8 mouse cellular contexts compared by ENCODE assay signal in the genomic region with DNA sequence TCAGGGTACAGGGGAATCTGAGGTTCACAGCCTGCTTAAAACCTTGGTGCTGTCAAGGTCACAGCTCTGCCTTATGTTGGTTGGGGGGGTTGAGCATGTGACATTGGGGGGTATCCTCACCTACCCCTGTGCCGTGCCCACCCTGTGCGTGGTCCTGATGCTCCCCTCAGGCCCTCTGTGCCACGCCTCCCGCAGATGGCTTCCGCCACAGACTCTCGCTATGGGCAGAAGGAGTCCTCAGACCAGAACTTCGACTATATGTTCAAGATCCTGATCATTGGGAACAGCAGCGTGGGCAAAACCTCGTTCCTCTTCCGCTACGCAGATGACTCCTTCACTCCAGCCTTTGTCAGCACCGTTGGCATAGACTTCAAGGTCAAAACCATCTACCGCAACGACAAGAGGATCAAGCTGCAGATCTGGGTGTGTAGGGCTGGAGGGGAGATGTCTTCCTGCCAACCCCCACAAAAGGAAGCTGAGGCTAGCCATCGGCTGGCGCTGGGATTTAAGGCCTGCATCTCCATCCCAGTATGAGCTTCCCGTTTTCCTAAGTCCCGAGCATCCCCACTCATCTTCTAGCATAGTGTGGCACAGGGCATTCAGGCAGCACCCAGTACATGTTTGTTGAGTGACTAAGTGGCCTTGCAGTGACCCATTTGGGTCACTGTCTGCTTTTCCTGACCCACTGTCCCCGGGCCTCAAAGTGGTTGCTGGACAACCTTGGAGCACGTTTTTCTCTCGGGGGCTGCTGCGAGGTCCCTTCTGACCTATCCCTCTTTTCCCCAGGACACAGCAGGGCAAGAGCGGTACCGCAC. TPM values are rescaled to one million over a fixed set of nuclear protein-coding genes. Genes with fewer than 3 reads are reported as not detected.
DNase-seq lines count a peak whose midpoint lies in the region; ATAC-seq and TF ChIP-seq lines count a peak whose summit lies in the region.

No protein-coding gene starts in this region.

- TF ChIP-seq CTCF in heart, adult 2 months (IDR thresholded peaks at IDR 0.05), result no peak
- TF ChIP-seq CTCF in forebrain, postnatal 0 days (IDR thresholded peaks at IDR 0.05; ENCODE audit: low read depth), result no peak

- WGBS in heart, adult 2 months, result 74% methylated on average over 24 of the region's 24 CpGs
- 85% methylated on average over 24 of the region's 24 CpGs for WGBS in forebrain, postnatal 0 days
- 81% methylated on average over 24 of the region's 24 CpGs for WGBS in intestine, embryonic 15.5 days

- intact Hi-C loops in heart, adult 2 months (cut with DNase I), result no loop called here

- H3K27ac ChIP-seq in heart, adult 2 months, result no peak overlapping the region
- peak overlapping the region; percentile 93 for H3K27ac ChIP-seq in forebrain, postnatal 0 days (ENCODE audit: low read depth, low read length)
- H3K27ac ChIP-seq in intestine, embryonic 15.5 days, result no peak overlapping the region

- no peak overlapping the region; the same call in 1 of the 2 replicates for H3K4me3 ChIP-seq in heart, adult 2 months
- peak overlapping the region; percentile 94 for H3K4me3 ChIP-seq in forebrain, postnatal 0 days (ENCODE audit: low read depth, low read length)
- peak overlapping the region; percentile 59 for H3K4me3 ChIP-seq in intestine, embryonic 15.5 days (replicated peaks)

- H3K4me2 ChIP-seq in forebrain, postnatal 0 days (ENCODE audit: low read depth), result peak overlapping the region; percentile 67
- H3K4me2 ChIP-seq in intestine, embryonic 15.5 days (replicated peaks), result peak overlapping the region; percentile 85

- peaks cover 3% of the 10 kb centered on the region; the same call in 1 of the 2 replicates for H3K36me3 ChIP-seq in heart, adult 2 months (ENCODE audit: control insufficient read depth, insufficient read depth, low read length)
- peaks cover 32% of the 10 kb centered on the region for H3K36me3 ChIP-seq in forebrain, postnatal 0 days (ENCODE audit: insufficient read depth)
- peaks cover 14% of the 10 kb centered on the region for H3K36me3 ChIP-seq in intestine, embryonic 15.5 days

- ATAC-seq in forebrain, postnatal 0 days, result no peak
- no peak for ATAC-seq in intestine, embryonic 15.5 days

- peak in 1 of 2 experiments; percentile 30 for DNase-seq in heart, adult 2 months
- no peak for DNase-seq in heart, adult 8-10 months (ENCODE audit: low spot score)
- DNase-seq in adrenal gland, postnatal 14 days, result peak; percentile 60
- DNase-seq in forebrain, postnatal 0 days, result no peak
- peak; percentile 3 for DNase-seq in liver
- DNase-seq in right cerebral cortex, postnatal 36 days (ENCODE audit: low spot score in 2 of 2), result peak; percentile 7
- no peak for DNase-seq in ovary, adult 18-20 months (ENCODE audit: low spot score)

- no peaks in the 10 kb centered on the region for H3K79me2 ChIP-seq in heart, adult 2 months (replicated peaks; ENCODE audit: control insufficient read depth, insufficient read depth, low read length)

- H3K9me3 ChIP-seq in forebrain, postnatal 0 days (ENCODE audit: low read length), result no peaks in the 10 kb centered on the region
- no peaks in the 10 kb centered on the region for H3K9me3 ChIP-seq in intestine, embryonic 15.5 days

- H3K9ac ChIP-seq in heart, adult 2 months (ENCODE audit: low read depth, low read length), result peak overlapping the region; percentile 2; the same call in 1 of the 2 replicates
- peak overlapping the region; percentile 96 for H3K9ac ChIP-seq in forebrain, postnatal 0 days
- H3K9ac ChIP-seq in intestine, embryonic 15.5 days, result peak overlapping the region; percentile 62; the same call in 1 of the 2 replicates

- peaks cover 29% of the 10 kb centered on the region for H3K4me1 ChIP-seq in heart, adult 2 months (ENCODE audit: control insufficient read depth, insufficient read depth, low read length)
- peaks cover 7% of the 10 kb centered on the region for H3K4me1 ChIP-seq in forebrain, postnatal 0 days (ENCODE audit: insufficient read depth)
- H3K4me1 ChIP-seq in intestine, embryonic 15.5 days (replicated peaks), result peaks cover 49% of the 10 kb centered on the region

- TF ChIP-seq EP300 in heart, adult 2 months (IDR thresholded peaks at IDR 0.05; ENCODE audit: insufficient read depth, low read depth, low read length), result no peak

- TF ChIP-seq POLR2A in heart, adult 2 months (IDR thresholded peaks at IDR 0.05; ENCODE audit: insufficient read depth, low read depth, low read length), result no peak

- H3K27me3 ChIP-seq in heart, adult 2 months (ENCODE audit: control insufficient read depth, insufficient read depth, low read length), result no peaks in the 10 kb centered on the region
- no peaks in the 10 kb centered on the region for H3K27me3 ChIP-seq in forebrain, postnatal 0 days (ENCODE audit: insufficient read depth, low read length)
- no peaks in the 10 kb centered on the region for H3K27me3 ChIP-seq in intestine, embryonic 15.5 days (replicated peaks)

RNA-seq across cellular contexts. Expression of a gene that starts 1.4 kb away (rescaled TPM):
- 10 to 100 TPM; 46.5 to 48.0 TPM for total RNA-seq in heart, adult 2 months (2021)
- polyA plus RNA-seq in heart, adult 2 months (2012; rRNA removed), result 89.1 and 117 TPM in 2 replicates
- total RNA-seq in heart, adult 8-10 months (2022), result 10 to 100 TPM; 46.3 to 60.7 (median 50.6) TPM
- total RNA-seq in adrenal gland, postnatal 14 days (2021), result 56.2 and 75.1 TPM in 2 replicates
- total RNA-seq in forebrain, postnatal 0 days (2014; rRNA removed), result 450 and 499 TPM in 2 replicates
- polyA plus RNA-seq in forebrain, postnatal 0 days (2015; fragmentation: Nextera tagmentation; extraction: Ambion mirVana), result 632 and 673 TPM in 2 replicates
- 24.0 and 26.0 TPM in 2 replicates for polyA plus RNA-seq in intestine, embryonic 15.5 days (2015; fragmentation: Nextera tagmentation; extraction: Ambion mirVana)

RNA-seq across cellular contexts. Expression of a gene that starts 4.9 kb away (rescaled TPM):
- 10 to 100 TPM; 21.7 to 29.1 TPM for total RNA-seq in heart, adult 2 months (2021)
- 30.0 and 32.2 TPM in 2 replicates for polyA plus RNA-seq in heart, adult 2 months (2012; rRNA removed)
- 10 to 100 TPM; 23.2 to 32.5 (median 27.7) TPM for total RNA-seq in heart, adult 8-10 months (2022)
- 113 and 123 TPM in 2 replicates for total RNA-seq in adrenal gland, postnatal 14 days (2021)
- total RNA-seq in forebrain, postnatal 0 days (2014; rRNA removed), result 33.7 and 39.9 TPM in 2 replicates
- polyA plus RNA-seq in forebrain, postnatal 0 days (2015; fragmentation: Nextera tagmentation; extraction: Ambion mirVana), result 60.4 and 61.9 TPM in 2 replicates
- polyA plus RNA-seq in intestine, embryonic 15.5 days (2015; fragmentation: Nextera tagmentation; extraction: Ambion mirVana), result 59.1 and 72.6 TPM in 2 replicates

RNA-seq across cellular contexts. Expression of a gene that starts 20.6 kb away (rescaled TPM):
- total RNA-seq in heart, adult 2 months (2021), result 10 to 100 TPM; 22.0 to 22.4 TPM
- polyA plus RNA-seq in heart, adult 2 months (2012; rRNA removed), result 34.3 and 45.5 TPM in 2 replicates
- 10 to 100 TPM; 19.3 to 24.1 (median 22.2) TPM for total RNA-seq in heart, adult 8-10 months (2022)
- total RNA-seq in adrenal gland, postnatal 14 days (2021), result 35.4 and 44.0 TPM in 2 replicates
- 160 and 170 TPM in 2 replicates for total RNA-seq in forebrain, postnatal 0 days (2014; rRNA removed)
- polyA plus RNA-seq in forebrain, postnatal 0 days (2015; fragmentation: Nextera tagmentation; extraction: Ambion mirVana), result 147 and 153 TPM in 2 replicates
- 53.1 and 55.3 TPM in 2 replicates for polyA plus RNA-seq in intestine, embryonic 15.5 days (2015; fragmentation: Nextera tagmentation; extraction: Ambion mirVana)

RNA-seq across cellular contexts. Expression of a gene that starts 32.3 kb away (rescaled TPM):
- total RNA-seq in heart, adult 2 months (2021), result 1 to 10 TPM; 2.3 to 2.7 TPM
- polyA plus RNA-seq in heart, adult 2 months (2012; rRNA removed), result 10.8 and 11.0 TPM in 2 replicates
- 1 to 10 TPM; 1.8 to 3.7 (median 2.4) TPM for total RNA-seq in heart, adult 8-10 months (2022)
- 1.9 TPM in 2 replicates for total RNA-seq in adrenal gland, postnatal 14 days (2021)
- total RNA-seq in forebrain, postnatal 0 days (2014; rRNA removed), result 0.48 and 0.62 TPM in 2 replicates
- 0.10 and 0.23 TPM in 2 replicates for polyA plus RNA-seq in forebrain, postnatal 0 days (2015; fragmentation: Nextera tagmentation; extraction: Ambion mirVana)
- 0.21 and 0.53 TPM in 2 replicates for polyA plus RNA-seq in intestine, embryonic 15.5 days (2015; fragmentation: Nextera tagmentation; extraction: Ambion mirVana)

RNA-seq across cellular contexts. Expression of a gene that starts 37.5 kb away (rescaled TPM):
- not detected for total RNA-seq in heart, adult 2 months (2021)
- not detected in 2 replicates for polyA plus RNA-seq in heart, adult 2 months (2012; rRNA removed)
- total RNA-seq in heart, adult 8-10 months (2022), result not detected
- 0.70 TPM in 1 of 2 replicates, not detected in the other for total RNA-seq in adrenal gland, postnatal 14 days (2021)
- not detected in 2 replicates for total RNA-seq in forebrain, postnatal 0 days (2014; rRNA removed)
- not detected in 2 replicates for polyA plus RNA-seq in forebrain, postnatal 0 days (2015; fragmentation: Nextera tagmentation; extraction: Ambion mirVana)
- 2.1 and 2.5 TPM in 2 replicates for polyA plus RNA-seq in intestine, embryonic 15.5 days (2015; fragmentation: Nextera tagmentation; extraction: Ambion mirVana)

Comparison
In these comparisons a context has a peak if more than half of its experiments do, and no peak if none do; other contexts are left out.
1. DNase-seq: peak in adrenal gland, postnatal 14 days (single experiment), liver (single experiment) and right cerebral cortex, postnatal 36 days (2 of 2); none in heart, adult 8-10 months (single experiment), forebrain, postnatal 0 days (single experiment) and ovary, adult 18-20 months (single experiment).
2. H3K9ac ChIP-seq: peak in every context shown above with its lines; median percentile 96 in forebrain, postnatal 0 days; 62 in intestine, embryonic 15.5 days; 2 in heart, adult 2 months.